8 mouse cellular contexts compared by ENCODE assay signal in the genomic region with DNA sequence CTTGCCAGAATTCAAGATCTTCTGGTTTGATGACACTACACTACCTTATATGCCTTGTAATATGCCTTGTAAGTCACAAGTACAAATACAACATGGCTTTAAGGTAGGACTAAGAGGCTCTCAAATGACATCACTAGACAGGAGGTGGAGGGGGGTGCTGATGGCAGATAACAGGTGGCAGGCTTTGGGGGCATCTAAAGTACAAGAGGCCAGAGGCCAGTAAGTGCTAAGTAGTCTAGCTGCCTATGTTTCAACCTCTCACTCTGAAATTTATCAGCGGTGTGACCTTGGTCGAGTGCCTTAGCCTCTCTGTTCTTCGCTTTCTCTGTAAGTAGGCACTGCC. TPM values are rescaled to one million over a fixed set of nuclear protein-coding genes. Genes with fewer than 3 reads are reported as not detected.
DNase-seq lines count a peak whose midpoint lies in the region; ATAC-seq and TF ChIP-seq lines count a peak whose summit lies in the region.

No protein-coding gene starts in this region.

- peak overlapping the region; percentile 90 for H3K4me2 ChIP-seq in limb, embryonic 11.5 days (ENCODE audit: low read depth, severe bottlenecking)

- no peak for TF ChIP-seq CTCF in thymus, adult 2 months (IDR thresholded peaks at IDR 0.05; ENCODE audit: borderline replicate concordance, control insufficient read depth, extremely low read depth, insufficient read depth, low read length, poor library complexity)

- H3K4me1 ChIP-seq in thymus, adult 2 months (replicated peaks; ENCODE audit: control insufficient read depth, insufficient read depth, low read length), result peaks cover 9% of the 10 kb centered on the region; the same call in 1 of the 2 replicates
- peaks cover 11% of the 10 kb centered on the region for H3K4me1 ChIP-seq in limb, embryonic 11.5 days (ENCODE audit: control insufficient read depth, insufficient read depth, low read length)

- TF ChIP-seq POLR2A in thymus, adult 2 months (IDR thresholded peaks at IDR 0.05; ENCODE audit: control insufficient read depth, extremely low read depth, insufficient read depth, low read length, poor library complexity), result no peak

- peak overlapping the region; percentile 96 for H3K9ac ChIP-seq in limb, embryonic 11.5 days (ENCODE audit: low read length)

- no peaks in the 10 kb centered on the region for H3K36me3 ChIP-seq in thymus, adult 2 months (ENCODE audit: control insufficient read depth, insufficient read depth, low read length)
- no peaks in the 10 kb centered on the region for H3K36me3 ChIP-seq in limb, embryonic 11.5 days (ENCODE audit: control insufficient read depth, insufficient read depth, low read length)

- peak overlapping the region; percentile 72 for H3K4me3 ChIP-seq in thymus, adult 2 months (ENCODE audit: control insufficient read depth, insufficient read depth, low read length)
- peak overlapping the region; percentile 92 for H3K4me3 ChIP-seq in limb, embryonic 11.5 days (ENCODE audit: low read depth, low read length)

- no peaks in the 10 kb centered on the region for H3K27me3 ChIP-seq in thymus, adult 2 months (ENCODE audit: control insufficient read depth, insufficient read depth, low read length)
- H3K27me3 ChIP-seq in limb, embryonic 11.5 days (ENCODE audit: control insufficient read depth, insufficient read depth, low read length), result no peaks in the 10 kb centered on the region

- no peaks in the 10 kb centered on the region for H3K9me3 ChIP-seq in limb, embryonic 11.5 days (ENCODE audit: control insufficient read depth, low read length)

- 3% methylated on average over 3 of the region's 3 CpGs for WGBS in thymus, adult 2 months
- 2% methylated on average over 3 of the region's 3 CpGs for WGBS in limb, embryonic 11.5 days

- DNase-seq in embryo, embryonic 10.5 days (ENCODE audit: low spot score), result peak; percentile 13
- no peak for DNase-seq in embryo, embryonic 11 days
- DNase-seq in thymus, adult 2 months, result no peak
- no peak for DNase-seq in thymus, postnatal 25 days
- no peak for DNase-seq in limb, embryonic 11.5 days (ENCODE audit: low spot score)
- peak; percentile 69 for DNase-seq in skeletal muscle tissue, adult 2 months (ENCODE audit: low read depth, low spot score)
- no peak for DNase-seq in layer of hippocampus, adult 8-10 months (ENCODE audit: low spot score in 2 of 2)
- no peak for DNase-seq in MN1 (ENCODE audit: low spot score)

- no peak overlapping the region for H3K27ac ChIP-seq in thymus, adult 2 months (ENCODE audit: control insufficient read depth, insufficient read depth, low read length)
- H3K27ac ChIP-seq in limb, embryonic 11.5 days (replicated peaks; ENCODE audit: low read depth, low read length), result no peak overlapping the region; the same call in 1 of the 2 replicates

- peak; percentile 19; the same call in 1 of the 2 replicates for ATAC-seq in limb, embryonic 11.5 days (ENCODE audit: insufficient number of reproducible peaks, low FRiP score, low TSS enrichment, low read depth)

RNA-seq across cellular contexts. Expression of a gene that starts 0.9 kb away (rescaled TPM):
- 145 and 148 TPM in 2 replicates for polyA plus RNA-seq in thymus, adult 2 months (2012; rRNA removed)
- 208 and 216 TPM in 2 replicates for polyA plus RNA-seq in limb, embryonic 11.5 days (2014; fragmentation: Nextera tagmentation; extraction: Ambion mirVana)
- 100 to 1,000 TPM; 318 to 396 (median 337) TPM for total RNA-seq in layer of hippocampus, adult 8-10 months (2022)

RNA-seq across cellular contexts. Expression of a gene that starts 40.1 kb away (rescaled TPM):
- polyA plus RNA-seq in thymus, adult 2 months (2012; rRNA removed), result 133 and 158 TPM in 2 replicates
- polyA plus RNA-seq in limb, embryonic 11.5 days (2014; fragmentation: Nextera tagmentation; extraction: Ambion mirVana), result 332 and 352 TPM in 2 replicates
- total RNA-seq in layer of hippocampus, adult 8-10 months (2022), result 100 to 1,000 TPM; 164 to 216 (median 188) TPM

Comparison
In these comparisons a context has a peak if more than half of its experiments do, and no peak if none do; other contexts are left out.
1. DNase-seq: peak in embryo, embryonic 10.5 days (single experiment) and skeletal muscle tissue, adult 2 months (single experiment); none in embryo, embryonic 11 days (single experiment), thymus, adult 2 months (single experiment), thymus, postnatal 25 days (single experiment), limb, embryonic 11.5 days (single experiment), layer of hippocampus, adult 8-10 months (0 of 2) and MN1 (single experiment).